14 mouse cellular contexts compared by ENCODE assay signal in the genomic region with DNA sequence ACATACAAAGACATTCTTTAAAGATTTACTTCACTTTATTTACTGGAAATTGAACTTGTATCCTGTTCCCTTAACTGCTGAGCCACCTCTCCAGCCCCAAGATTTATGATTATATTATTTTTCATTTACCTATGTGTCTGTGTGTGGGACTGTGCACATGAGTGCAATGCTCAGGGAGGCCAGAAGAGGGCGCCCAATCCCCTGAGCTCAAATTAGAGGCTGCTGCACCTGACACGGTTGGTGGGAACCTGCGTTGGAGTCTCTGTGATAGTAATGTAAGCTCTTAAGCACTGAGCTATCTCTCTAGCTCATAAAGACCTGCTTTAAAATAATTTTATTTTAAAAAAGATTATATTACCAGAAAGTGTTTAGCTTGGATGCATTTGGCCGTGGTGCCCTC.
DNase-seq lines count a peak whose midpoint lies in the region; ATAC-seq and TF ChIP-seq lines count a peak whose summit lies in the region.
"Had no signal": no experiment of that assay in that cellular context is flagged by ENCODE, and none has a peak within 500 bp of the region (broad histone marks: within the 10 kb centered on the region; RNA-seq: fewer than 3 reads in every experiment).

No protein-coding gene starts in this region.

- no peak for TF ChIP-seq POLR2A in thymus, adult 2 months (IDR thresholded peaks at IDR 0.05; ENCODE audit: control insufficient read depth, extremely low read depth, insufficient read depth, low read length, poor library complexity)
- no peak for TF ChIP-seq POLR2A in embryonic fibroblast, embryonic 13.5 days (IDR thresholded peaks at IDR 0.05; ENCODE audit: low read depth, low read length)

- H3K4me1 ChIP-seq in thymus, adult 2 months (replicated peaks; ENCODE audit: control insufficient read depth, insufficient read depth, low read length): no peaks in the 10 kb centered on the region
- H3K4me1 ChIP-seq in embryonic fibroblast, embryonic 13.5 days (ENCODE audit: control insufficient read depth, insufficient read depth, low read length): no peaks in the 10 kb centered on the region
- H3K4me1 ChIP-seq: embryonic facial prominence, embryonic 10.5 days had no signal

- no peak overlapping the region for H3K27ac ChIP-seq in left cerebral cortex, adult 2 months
- no peak overlapping the region for H3K27ac ChIP-seq in thymus, adult 2 months (ENCODE audit: control insufficient read depth, insufficient read depth, low read length)
- no peak overlapping the region for H3K27ac ChIP-seq in embryonic fibroblast, embryonic 13.5 days (ENCODE audit: insufficient read depth, low read length)
- H3K27ac ChIP-seq: embryonic facial prominence, embryonic 10.5 days; lung, embryonic 15.5 days had no signal

- H3K36me3 ChIP-seq in thymus, adult 2 months (ENCODE audit: control insufficient read depth, insufficient read depth, low read length): no peaks in the 10 kb centered on the region
- H3K36me3 ChIP-seq: embryonic facial prominence, embryonic 10.5 days; lung, embryonic 15.5 days had no signal

- no peaks in the 10 kb centered on the region for H3K27me3 ChIP-seq in thymus, adult 2 months (ENCODE audit: control insufficient read depth, insufficient read depth, low read length)
- H3K27me3 ChIP-seq: lung, embryonic 15.5 days had no signal

- intact Hi-C loops in left cerebral cortex, adult 2 months (cut with DNase I): no loop called here

- DNase-seq in CD4-positive, CD25-positive, alpha-beta regulatory T cell, adult 2 months (ENCODE audit: low read depth, low spot score): peak; percentile 7
- no peak for DNase-seq in left cerebral cortex, adult 2 months (ENCODE audit: extremely low spot score in 1 of 2, low spot score in 2 of 2)
- DNase-seq in left cerebral cortex, adult 9 months (ENCODE audit: low spot score in 2 of 2): no peak
- DNase-seq in thymus, adult 2 months: no peak
- no peak for DNase-seq in thymus, adult 18-20 months
- no peak for DNase-seq in spleen, postnatal 14 days (ENCODE audit: low spot score in 2 of 2)
- DNase-seq: cerebellum, postnatal 14 days; left cerebral cortex, postnatal 4 days; right cerebral cortex, postnatal 25 days had no signal

- no peak for ATAC-seq in CD4-positive, CD25-positive, alpha-beta regulatory T cell, adult 4 months
- ATAC-seq: hindbrain, embryonic 16.5 days had no signal

- no peak overlapping the region for H3K4me3 ChIP-seq in left cerebral cortex, adult 2 months
- H3K4me3 ChIP-seq in thymus, adult 2 months (ENCODE audit: control insufficient read depth, insufficient read depth, low read length): no peak overlapping the region
- no peak overlapping the region for H3K4me3 ChIP-seq in embryonic fibroblast, embryonic 13.5 days (ENCODE audit: insufficient read depth, low read length)
- H3K4me3 ChIP-seq: embryonic facial prominence, embryonic 10.5 days; lung, embryonic 15.5 days had no signal

- 97% methylated on average over 4 of the region's 4 CpGs for WGBS in thymus, adult 2 months

- TF ChIP-seq CTCF in left cerebral cortex, adult 2 months (IDR thresholded peaks at IDR 0.05): peak; percentile 38
- 0 out of 2 replicates have a peak, but pooled peaks have one; percentile 25 for TF ChIP-seq CTCF in thymus, adult 2 months (IDR thresholded peaks at IDR 0.05; ENCODE audit: borderline replicate concordance, control insufficient read depth, extremely low read depth, insufficient read depth, low read length, poor library complexity)
- TF ChIP-seq CTCF in embryonic fibroblast, embryonic 13.5 days (IDR thresholded peaks at IDR 0.05; ENCODE audit: borderline replicate concordance, insufficient read depth, low read length): 0 out of 2 replicates have a peak, but pooled peaks have one; percentile 19
